Comparison of ENCODE assay signal across 8 mouse cellular contexts in genomic region chr12:69361919-69362318, GRCm38 (mm10). TPM values are rescaled to one million over a fixed set of nuclear protein-coding genes. Genes with fewer than 3 reads are reported as not detected.
A peak's percentile ranks its signal among the peaks of the same experiment; 100 is the strongest.
DNase-seq lines count a peak whose midpoint lies in the region; ATAC-seq and TF ChIP-seq lines count a peak whose summit lies in the region.

No protein-coding gene starts in this region.

- DNase-seq in kidney, adult 2 months = no peak
- DNase-seq in kidney, postnatal 10 days = no peak
- no peak for DNase-seq in hindbrain, embryonic 14.5 days (ENCODE audit: low spot score)
- no peak for DNase-seq in midbrain, embryonic 14.5 days
- DNase-seq in gastrocnemius, postnatal 4 days (ENCODE audit: low spot score in 2 of 2) = no peak
- no peak for DNase-seq in left cerebral cortex, adult 11 months (ENCODE audit: low spot score)
- no peak for DNase-seq in right cerebral cortex, adult 18-20 months

- no peaks in the 10 kb centered on the region for H3K9me3 ChIP-seq in hindbrain, embryonic 14.5 days (ENCODE audit: control insufficient read depth, low read length)
- no peaks in the 10 kb centered on the region for H3K9me3 ChIP-seq in midbrain, embryonic 14.5 days (ENCODE audit: control insufficient read depth, low read length)

- peak overlapping the region; percentile 64 for H3K4me3 ChIP-seq in kidney, adult 2 months (ENCODE audit: insufficient read depth, low read depth, low read length)
- peak overlapping the region; percentile 72 for H3K4me3 ChIP-seq in bone marrow macrophage, adult 2 months (ENCODE audit: insufficient read depth, low read length)
- peak overlapping the region; percentile 45 for H3K4me3 ChIP-seq in hindbrain, embryonic 14.5 days (replicated peaks; ENCODE audit: low read length)
- H3K4me3 ChIP-seq in midbrain, embryonic 14.5 days (replicated peaks; ENCODE audit: low read depth, low read length) = peak overlapping the region; percentile 48

- peak overlapping the region; percentile 64 for H3K4me2 ChIP-seq in hindbrain, embryonic 14.5 days (replicated peaks)
- peak overlapping the region; percentile 62 for H3K4me2 ChIP-seq in midbrain, embryonic 14.5 days (ENCODE audit: low read length)

- H3K27me3 ChIP-seq in kidney, adult 2 months (replicated peaks; ENCODE audit: control insufficient read depth, insufficient read depth, low read length) = no peaks in the 10 kb centered on the region
- H3K27me3 ChIP-seq in hindbrain, embryonic 14.5 days (ENCODE audit: control insufficient read depth, insufficient read depth, low read length) = no peaks in the 10 kb centered on the region
- H3K27me3 ChIP-seq in midbrain, embryonic 14.5 days (ENCODE audit: control insufficient read depth, insufficient read depth, low read length) = no peaks in the 10 kb centered on the region

- peak overlapping the region; percentile 72 for H3K9ac ChIP-seq in hindbrain, embryonic 14.5 days
- H3K9ac ChIP-seq in midbrain, embryonic 14.5 days (replicated peaks; ENCODE audit: low read length) = peak overlapping the region; percentile 50

- peaks cover 2% of the 10 kb centered on the region; the same call in 1 of the 2 replicates for H3K4me1 ChIP-seq in kidney, adult 2 months (ENCODE audit: control insufficient read depth, insufficient read depth, low read length)
- peaks cover 15% of the 10 kb centered on the region for H3K4me1 ChIP-seq in bone marrow macrophage, adult 2 months (ENCODE audit: control insufficient read depth, insufficient read depth, low read length)
- H3K4me1 ChIP-seq in hindbrain, embryonic 14.5 days (replicated peaks; ENCODE audit: control insufficient read depth, insufficient read depth, low read length) = peaks cover 4% of the 10 kb centered on the region; the same call in 1 of the 2 replicates
- no peaks in the 10 kb centered on the region; the same call in 1 of the 2 replicates for H3K4me1 ChIP-seq in midbrain, embryonic 14.5 days (ENCODE audit: control insufficient read depth, insufficient read depth, low read length)

- 17% methylated on average over 10 of the region's 10 CpGs for WGBS in kidney, adult 2 months
- WGBS in hindbrain, embryonic 14.5 days = 7% methylated on average over 10 of the region's 10 CpGs
- WGBS in midbrain, embryonic 14.5 days = 3% methylated on average over 10 of the region's 10 CpGs

- no peak for ATAC-seq in hindbrain, embryonic 14.5 days (ENCODE audit: low FRiP score)
- ATAC-seq in midbrain, embryonic 14.5 days (ENCODE audit: low FRiP score, low TSS enrichment) = no peak

- H3K36me3 ChIP-seq in kidney, adult 2 months (ENCODE audit: control insufficient read depth, insufficient read depth, low read length) = no peaks in the 10 kb centered on the region
- H3K36me3 ChIP-seq in hindbrain, embryonic 14.5 days (replicated peaks; ENCODE audit: control insufficient read depth, insufficient read depth) = no peaks in the 10 kb centered on the region
- H3K36me3 ChIP-seq in midbrain, embryonic 14.5 days (ENCODE audit: control insufficient read depth, insufficient read depth, low read length) = no peaks in the 10 kb centered on the region

- no peak for TF ChIP-seq POLR2A in kidney, adult 2 months (IDR thresholded peaks at IDR 0.05; ENCODE audit: low read depth, low read length)
- no peak for TF ChIP-seq POLR2A in bone marrow macrophage, adult 2 months (IDR thresholded peaks at IDR 0.05; ENCODE audit: borderline replicate concordance, low read depth, low read length)

- H3K27ac ChIP-seq in kidney, adult 2 months (ENCODE audit: insufficient read depth, low read depth, low read length) = peak overlapping the region; percentile 86
- H3K27ac ChIP-seq in bone marrow macrophage, adult 2 months (ENCODE audit: insufficient read depth, low read depth, low read length) = peak overlapping the region; percentile 96
- peak overlapping the region; percentile 78 for H3K27ac ChIP-seq in hindbrain, embryonic 14.5 days
- H3K27ac ChIP-seq in midbrain, embryonic 14.5 days (replicated peaks; ENCODE audit: low read depth, low read length) = peak overlapping the region; percentile 85

- TF ChIP-seq CTCF in kidney, adult 2 months (conservative IDR thresholded peaks at IDR 0.05; ENCODE audit: insufficient read depth, insufficient read length, low read depth, low read length) = no peak
- no peak for TF ChIP-seq CTCF in bone marrow macrophage, adult 2 months (IDR thresholded peaks at IDR 0.05; ENCODE audit: low read depth, low read length)

RNA-seq across cellular contexts. Expression of gene Nemf, which starts 5.0 kb away (rescaled TPM):
- polyA plus RNA-seq in kidney, adult 2 months (2012; rRNA removed) = 3.4 and 4.7 TPM in 2 replicates
- polyA plus RNA-seq in bone marrow macrophage, adult 2 months (2012; ENCODE audit: insufficient read depth, insufficient read length, missing spikeins) = 52.9 and 57.9 TPM in 2 replicates
- 77.2 and 80.9 TPM in 2 replicates for polyA plus RNA-seq in hindbrain, embryonic 14.5 days (2014; fragmentation: Nextera tagmentation; extraction: Ambion mirVana)
- polyA plus RNA-seq in midbrain, embryonic 14.5 days (2014; fragmentation: Nextera tagmentation; extraction: Ambion mirVana) = 78.8 and 87.1 TPM in 2 replicates
- 10 to 100 TPM; 30.0 to 33.5 TPM for total RNA-seq in gastrocnemius, postnatal 4 days (2021)

RNA-seq across cellular contexts. Expression of gene Arf6, which starts 10.0 kb away (rescaled TPM):
- polyA plus RNA-seq in kidney, adult 2 months (2012; rRNA removed) = 90.7 and 95.6 TPM in 2 replicates
- 162 and 174 TPM in 2 replicates for polyA plus RNA-seq in bone marrow macrophage, adult 2 months (2012; ENCODE audit: insufficient read depth, insufficient read length, missing spikeins)
- 34.5 and 36.5 TPM in 2 replicates for polyA plus RNA-seq in hindbrain, embryonic 14.5 days (2014; fragmentation: Nextera tagmentation; extraction: Ambion mirVana)
- polyA plus RNA-seq in midbrain, embryonic 14.5 days (2014; fragmentation: Nextera tagmentation; extraction: Ambion mirVana) = 34.5 and 34.7 TPM in 2 replicates
- total RNA-seq in gastrocnemius, postnatal 4 days (2021) = 10 to 100 TPM; 72.6 to 77.6 TPM

RNA-seq across cellular contexts. Expression of gene Gm9887, which starts 10.3 kb away (rescaled TPM):
- 0.94 and 1.4 TPM in 2 replicates for polyA plus RNA-seq in kidney, adult 2 months (2012; rRNA removed)
- polyA plus RNA-seq in bone marrow macrophage, adult 2 months (2012; ENCODE audit: insufficient read depth, insufficient read length, missing spikeins) = not detected in 2 replicates
- polyA plus RNA-seq in hindbrain, embryonic 14.5 days (2014; fragmentation: Nextera tagmentation; extraction: Ambion mirVana) = 1.4 and 1.7 TPM in 2 replicates
- polyA plus RNA-seq in midbrain, embryonic 14.5 days (2014; fragmentation: Nextera tagmentation; extraction: Ambion mirVana) = 0.51 and 0.53 TPM in 2 replicates
- total RNA-seq in gastrocnemius, postnatal 4 days (2021) = under 1 TPM in 1 of 2 experiments, not detected in 1; 0.81 TPM
